Mouse (Mus musculus): ENCODE data around the gene Ltb. TPM values are rescaled to one million over a fixed set of nuclear protein-coding genes. Genes with fewer than 3 reads are reported as not detected.
A peak's percentile ranks its signal among the peaks of the same experiment; 100 is the strongest.

Gene Ltb
- polyA plus RNA-seq, 1 experiment = 0.71 TPM

GRCm38 (mm10) chr17:35164218-35164567, 30.0 kb upstream of the Ltb start:
- TF ChIP-seq CTCF (IDR thresholded peaks at IDR 0.05; ENCODE audit: extremely low read depth, insufficient read depth, low read length) (no peak), POLR2A (IDR thresholded peaks at IDR 0.05; ENCODE audit: extremely low read depth, insufficient read depth, low read length) (no peak)
- Histone ChIP-seq H3K4me3 (ENCODE audit: insufficient read depth, low read length) (peak overlapping the region; percentile 49), H3K27ac (ENCODE audit: insufficient read depth, low read length) (peak overlapping the region; percentile 96), H3K4me1 (ENCODE audit: control insufficient read depth, insufficient read depth, low read length) (peaks cover 7% of the 10 kb centered on the region)

GRCm38 (mm10) chr17:35164568-35165450, 29.4 kb upstream of the Ltb start, which contains the start of gene Prrc2a:
Gene Prrc2a, minus strand, starts transcription at chr17:35164897.
- TF ChIP-seq CTCF (IDR thresholded peaks at IDR 0.05; ENCODE audit: extremely low read depth, insufficient read depth, low read length) (no peak), POLR2A (IDR thresholded peaks at IDR 0.05; ENCODE audit: extremely low read depth, insufficient read depth, low read length) (peak; percentile 96)
- peak within 1 kb of the TSS; percentile 96 for H3K27ac ChIP-seq (ENCODE audit: insufficient read depth, low read length)

GRCm38 (mm10) chr17:35165451-35166155, 28.6 kb upstream of the Ltb start:
- Histone ChIP-seq H3K4me3 (ENCODE audit: insufficient read depth, low read length) (peak overlapping the region; percentile 49), H3K4me1 (ENCODE audit: control insufficient read depth, insufficient read depth, low read length) (peaks cover 7% of the 10 kb centered on the region), H3K27ac (ENCODE audit: insufficient read depth, low read length) (peak overlapping the region; percentile 93; the same call in 1 of the 2 replicates)
- TF ChIP-seq CTCF (IDR thresholded peaks at IDR 0.05; ENCODE audit: extremely low read depth, insufficient read depth, low read length) (no peak), POLR2A (IDR thresholded peaks at IDR 0.05; ENCODE audit: extremely low read depth, insufficient read depth, low read length) (no peak)

More at GRCm38 (mm10) chr17:35164568-35165450, 29.4 kb upstream of the Ltb start, which contains the start of gene Prrc2a:
- Histone ChIP-seq H3K4me1 (ENCODE audit: control insufficient read depth, insufficient read depth, low read length) (peaks cover 7% of the 10 kb centered on the region), H3K4me3 (ENCODE audit: insufficient read depth, low read length) (peak within 1 kb of the TSS; percentile 49)

GRCm38 (mm10) chr17:35166352-35167035, 27.7 kb upstream of the Ltb start:
- Histone ChIP-seq H3K4me3 (ENCODE audit: insufficient read depth, low read length) (no peak overlapping the region), H3K4me1 (ENCODE audit: control insufficient read depth, insufficient read depth, low read length) (peaks cover 7% of the 10 kb centered on the region), H3K27ac (ENCODE audit: insufficient read depth, low read length) (no peak overlapping the region)
- TF ChIP-seq POLR2A (IDR thresholded peaks at IDR 0.05; ENCODE audit: extremely low read depth, insufficient read depth, low read length) (no peak), CTCF (IDR thresholded peaks at IDR 0.05; ENCODE audit: extremely low read depth, insufficient read depth, low read length) (peak; percentile 62)

GRCm38 (mm10) chr17:35167794-35168193, 26.4 kb upstream of the Ltb start:
- no peak for TF ChIP-seq POLR2A (IDR thresholded peaks at IDR 0.05; ENCODE audit: extremely low read depth, insufficient read depth, low read length)
- no peak for TF ChIP-seq CTCF (IDR thresholded peaks at IDR 0.05; ENCODE audit: extremely low read depth, insufficient read depth, low read length)
- no peak overlapping the region for H3K27ac ChIP-seq (ENCODE audit: insufficient read depth, low read length)
- no peak overlapping the region for H3K4me3 ChIP-seq (ENCODE audit: insufficient read depth, low read length)
- peaks cover 5% of the 10 kb centered on the region; the same call in 1 of the 2 replicates for H3K4me1 ChIP-seq (ENCODE audit: control insufficient read depth, insufficient read depth, low read length)

GRCm38 (mm10) chr17:35168541-35169207, 25.6 kb upstream of the Ltb start:
- peaks cover 5% of the 10 kb centered on the region; the same call in 1 of the 2 replicates for H3K4me1 ChIP-seq (ENCODE audit: control insufficient read depth, insufficient read depth, low read length)
- H3K4me3 ChIP-seq (ENCODE audit: insufficient read depth, low read length) = no peak overlapping the region
- peak; percentile 46; the same call in 1 of the 2 replicates for TF ChIP-seq CTCF (IDR thresholded peaks at IDR 0.05; ENCODE audit: extremely low read depth, insufficient read depth, low read length)
- TF ChIP-seq POLR2A (IDR thresholded peaks at IDR 0.05; ENCODE audit: extremely low read depth, insufficient read depth, low read length) = no peak
- no peak overlapping the region for H3K27ac ChIP-seq (ENCODE audit: insufficient read depth, low read length)

GRCm38 (mm10) chr17:35172445-35173234, 21.6 kb upstream of the Ltb start:
- Histone ChIP-seq H3K4me1 (ENCODE audit: control insufficient read depth, insufficient read depth, low read length) (peaks cover 2% of the 10 kb centered on the region; the same call in 1 of the 2 replicates), H3K4me3 (ENCODE audit: insufficient read depth, low read length) (no peak overlapping the region)

GRCm38 (mm10) chr17:35173329-35173728, 20.9 kb upstream of the Ltb start:
- Histone ChIP-seq H3K27ac (ENCODE audit: insufficient read depth, low read length) (no peak overlapping the region; the same call in 1 of the 2 replicates), H3K4me1 (ENCODE audit: control insufficient read depth, insufficient read depth, low read length) (peaks cover 2% of the 10 kb centered on the region; the same call in 1 of the 2 replicates)
- TF ChIP-seq CTCF (IDR thresholded peaks at IDR 0.05; ENCODE audit: extremely low read depth, insufficient read depth, low read length) (no peak), POLR2A (IDR thresholded peaks at IDR 0.05; ENCODE audit: extremely low read depth, insufficient read depth, low read length) (no peak)

More at GRCm38 (mm10) chr17:35172445-35173234, 21.6 kb upstream of the Ltb start:
- TF ChIP-seq CTCF (IDR thresholded peaks at IDR 0.05; ENCODE audit: extremely low read depth, insufficient read depth, low read length) (no peak), POLR2A (IDR thresholded peaks at IDR 0.05; ENCODE audit: extremely low read depth, insufficient read depth, low read length) (no peak)
- H3K27ac ChIP-seq (ENCODE audit: insufficient read depth, low read length) = peak overlapping the region; percentile 75

More at GRCm38 (mm10) chr17:35173329-35173728, 20.9 kb upstream of the Ltb start:
- no peak overlapping the region for H3K4me3 ChIP-seq (ENCODE audit: insufficient read depth, low read length)
